Mouse (Mus musculus) ES-E14 (cell line): ENCODE data around the gene Phactr4.

ENCODE experiments used
- CHD2 ChIP-seq: IDR thresholded peaks from 2 replicates; pipeline ENCODE4 v1.6.1; 2014; ENCODE audit warnings: mild to moderate bottlenecking, low read depth, low read length, inconsistent platforms
- ZC3H11A ChIP-seq: IDR thresholded peaks from 2 replicates; pipeline ENCODE4 v1.6.1; 2012; ENCODE audit warnings: low read depth, mild to moderate bottlenecking, inconsistent platforms, low read length, borderline replicate concordance

DNA sequence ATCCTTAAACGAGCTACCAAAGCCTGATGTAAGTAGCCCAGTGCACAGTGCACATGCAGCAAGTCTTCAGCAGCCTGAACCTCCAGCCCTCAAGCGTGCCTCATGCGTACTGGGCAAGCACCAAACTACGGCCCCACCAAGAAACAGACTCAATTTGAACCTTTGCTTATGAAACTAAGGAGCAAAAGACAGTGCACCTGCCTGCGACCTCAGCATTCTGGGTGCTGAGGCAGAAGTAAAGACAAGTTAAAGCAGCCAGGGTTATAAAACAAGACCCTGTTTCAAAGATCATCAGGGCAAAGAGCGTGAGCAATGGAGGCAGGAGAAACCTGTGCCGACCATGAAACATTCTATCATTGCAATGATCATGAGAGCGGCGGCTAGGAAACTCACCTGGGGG is 21.3 kb downstream of the Phactr4 start:
- TF ChIP-seq ZC3H11A (no peak), CHD2 (no peak)
